Mouse (Mus musculus): ENCODE results near the gene Krt84.

GRCm38 (mm10) chr15:101508247-101508646, 24.4 kb downstream of the Krt84 start:
- TF ChIP-seq GATA1 (IDR thresholded peaks at IDR 0.05; ENCODE audit: borderline replicate concordance, low read length) (no peak), FLI1 (IDR thresholded peaks at IDR 0.05; ENCODE audit: low read length) (no peak)
